Mouse (Mus musculus): Measurements from ENCODE around the gene Ndufs2.
"Not testable (repeated sequence)": the region's sequence is repeated elsewhere in the genome, so short reads cannot be mapped to it uniquely, and the experiment has no call there.

The Ndufs2 gene

GRCm38 (mm10) chr1:171256937-171257548 is 5.9 kb upstream of the Ndufs2 start:
- in situ Hi-C loops (cut with MboI, MseI) = no loop called here

GRCm38 (mm10) chr1:171256095-171256818 is 5.1 kb upstream of the Ndufs2 start:
- in situ Hi-C loops (cut with MboI, MseI) = no loop called here

GRCm38 (mm10) chr1:171252415-171252814 is 1.2 kb upstream of the Ndufs2 start:
- in situ Hi-C loops (cut with MboI, MseI) = no loop called here

GRCm38 (mm10) chr1:171251594-171252324 is 571 bp upstream of the Ndufs2 start:
- in situ Hi-C loops (cut with MboI, MseI) = no loop called here

- in situ Hi-C loops (cut with MboI, MseI) = no loop called here
Measured at GRCm38 (mm10) chr1:171249913-171250600, 1.1 kb downstream of the Ndufs2 start, which contains the start of gene Adamts4. Gene Adamts4, plus strand, starts transcription at chr1:171250421.

- in situ Hi-C loops (cut with MboI, MseI) = no loop called here
Measured at GRCm38 (mm10) chr1:171248386-171249226, 2.6 kb downstream of the Ndufs2 start.

- in situ Hi-C loops (cut with MboI, MseI) = no loop called here
Measured at GRCm38 (mm10) chr1:171247916-171248315, 3.3 kb downstream of the Ndufs2 start.

- in situ Hi-C loops (cut with MboI, MseI) = no loop called here
Measured at GRCm38 (mm10) chr1:171247453-171247841, 3.7 kb downstream of the Ndufs2 start.

GRCm38 (mm10) chr1:171246709-171247452 is 4.3 kb downstream of the Ndufs2 start:
- in situ Hi-C loops (cut with MboI, MseI) = no loop called here

GRCm38 (mm10) chr1:171245353-171245752 is 5.8 kb downstream of the Ndufs2 start:
- in situ Hi-C loops (cut with MboI, MseI) = no loop called here

GRCm38 (mm10) chr1:171241952-171242351 is 9.2 kb downstream of the Ndufs2 start:
- in situ Hi-C loops (cut with MboI, MseI) = not testable (repeated sequence)

GRCm38 (mm10) chr1:171240911-171241310 is 10.3 kb downstream of the Ndufs2 start:
- in situ Hi-C loops (cut with MboI, MseI) = no loop called here

- in situ Hi-C loops (cut with MboI, MseI) = no loop called here
Measured at GRCm38 (mm10) chr1:171239992-171240744, 11.0 kb downstream of the Ndufs2 start.

GRCm38 (mm10) chr1:171238463-171238862 is 12.7 kb downstream of the Ndufs2 start:
- in situ Hi-C loops (cut with MboI, MseI) = no loop called here

GRCm38 (mm10) chr1:171237438-171237837 is 13.8 kb downstream of the Ndufs2 start:
- in situ Hi-C loops (cut with MboI, MseI) = no loop called here

GRCm38 (mm10) chr1:171235791-171236190 is 15.4 kb downstream of the Ndufs2 start:
- in situ Hi-C loops (cut with MboI, MseI) = no loop called here

- in situ Hi-C loops (cut with MboI, MseI) = no loop called here
Measured at GRCm38 (mm10) chr1:171234538-171234937, 16.6 kb downstream of the Ndufs2 start.

- in situ Hi-C loops (cut with MboI, MseI) = no loop called here
Measured at GRCm38 (mm10) chr1:171234126-171234525, 17.1 kb downstream of the Ndufs2 start, which contains the start of gene Fcer1g. Gene Fcer1g, minus strand, starts transcription at chr1:171234365.

Measured in T-helper 1 cell (primary cell).